Mouse (Mus musculus) lung, embryonic 15.5 days (tissue): ENCODE data around the gene Htr3a. TPM values are rescaled to one million over a fixed set of nuclear protein-coding genes. Genes with fewer than 3 reads are reported as not detected.

Source experiments
- ATAC-seq: fragments of 200-750 bp; cut with Nextera tagmentation; 2 replicates; pipeline ENCODE4 v1.8.0; 2017; ENCODE audit warnings: moderate number of reproducible peaks, borderline replicate concordance; ENCODE audit not compliant: low FRiP score, low TSS enrichment; ENCODE audit errors: extremely low read depth
- H3K27ac ChIP-seq: fragments of 300-500 bp; sonication (generic); 2 replicates; pipeline ENCODE4 v1.5.1; 2015; ENCODE audit warnings: moderate library complexity, mild to moderate bottlenecking, inconsistent platforms
- H3K27me3 ChIP-seq: fragments of 300-500 bp; sonication (generic); 2 replicates; pipeline ENCODE4 v1.6.1; 2015; ENCODE audit warnings: inconsistent platforms
- H3K36me3 ChIP-seq: fragments of 300-500 bp; sonication (generic); 2 replicates; pipeline ENCODE4 v1.6.1; 2015; ENCODE audit warnings: inconsistent platforms
- H3K4me1 ChIP-seq: fragments of 300-500 bp; sonication (generic); 2 replicates; pipeline ENCODE4 v1.6.1; 2015; ENCODE audit warnings: inconsistent platforms
- H3K4me2 ChIP-seq: fragments of 300-500 bp; sonication (generic); 2 replicates; pipeline ENCODE4 v1.6.1; 2015; ENCODE audit warnings: inconsistent platforms, mild to moderate bottlenecking, moderate library complexity
- H3K4me3 ChIP-seq: fragments of 300-500 bp; sonication (generic); 2 replicates; pipeline ENCODE4 v1.5.1; 2015; ENCODE audit warnings: mild to moderate bottlenecking, inconsistent platforms
- H3K9ac ChIP-seq: fragments of 300-500 bp; sonication (generic); 2 replicates; pipeline ENCODE4 v1.6.1; 2015; ENCODE audit warnings: inconsistent platforms
- H3K9me3 ChIP-seq: fragments of 300-500 bp; sonication (generic); 2 replicates; pipeline ENCODE4 v1.6.1; 2016; ENCODE audit warnings: inconsistent platforms
- WGBS: fragments of 180-500 bp; shearing (Covaris S2); methylation state at CpG from one replicate; pipeline ENCODE4 v1.1.7; 2015; 5-methylcytosine and 5-hydroxymethylcytosine counted together
- polyA plus RNA-seq: library from polyadenylated mRNA; unstranded; fragments of >200 nt; fragmentation: Nextera tagmentation; extraction: Ambion mirVana; gene quantifications from 2 replicates; pipeline ENCODE4 v1.2.1, GENCODE M21; 2015

The Htr3a gene
- polyA plus RNA-seq, 1 experiment from 2014 or later = 2.1 TPM

GRCm38 (mm10) chr9:48893986-48894385, 16.9 kb downstream of the Htr3a start:
- Histone ChIP-seq H3K27ac (no peak overlapping the region), H3K27me3 (peaks cover 8% of the 10 kb centered on the region; the same call in 1 of the 2 replicates), H3K4me1 (no peaks in the 10 kb centered on the region), H3K9me3 (no peaks in the 10 kb centered on the region), H3K9ac (no peak overlapping the region), H3K4me2 (no peak overlapping the region), H3K4me3 (no peak overlapping the region), H3K36me3 (no peaks in the 10 kb centered on the region)
- ATAC-seq = no peak
- WGBS = 27% methylated on average over 3 of the region's 3 CpGs

- no peak for ATAC-seq
- no peak overlapping the region for H3K4me2 ChIP-seq
- no peak overlapping the region for H3K9ac ChIP-seq
- H3K4me3 ChIP-seq = no peak overlapping the region
- H3K27ac ChIP-seq = no peak overlapping the region
- no peaks in the 10 kb centered on the region for H3K9me3 ChIP-seq
- H3K27me3 ChIP-seq = no peaks in the 10 kb centered on the region
- H3K36me3 ChIP-seq = no peaks in the 10 kb centered on the region
- no peaks in the 10 kb centered on the region for H3K4me1 ChIP-seq
- WGBS = 78% methylated on average over 7 of the region's 7 CpGs
Measured at GRCm38 (mm10) chr9:48889093-48889492, 21.8 kb downstream of the Htr3a start.

- 77% methylated on average over 8 of the region's 8 CpGs for WGBS
- Histone ChIP-seq H3K27me3 (no peaks in the 10 kb centered on the region), H3K4me3 (no peak overlapping the region), H3K4me1 (no peaks in the 10 kb centered on the region), H3K4me2 (no peak overlapping the region), H3K9me3 (no peaks in the 10 kb centered on the region), H3K27ac (no peak overlapping the region), H3K36me3 (no peaks in the 10 kb centered on the region), H3K9ac (no peak overlapping the region)
- ATAC-seq = no peak
Measured at GRCm38 (mm10) chr9:48872896-48873295, 38.0 kb downstream of the Htr3a start.

- no peaks in the 10 kb centered on the region for H3K36me3 ChIP-seq
- H3K9ac ChIP-seq = no peak overlapping the region
- no peaks in the 10 kb centered on the region for H3K27me3 ChIP-seq
- H3K4me2 ChIP-seq = no peak overlapping the region
- no peaks in the 10 kb centered on the region for H3K9me3 ChIP-seq
- no peak overlapping the region for H3K4me3 ChIP-seq
- 63% methylated on average over 12 of the region's 12 CpGs for WGBS
- no peak overlapping the region for H3K27ac ChIP-seq
- ATAC-seq = no peak
- no peaks in the 10 kb centered on the region for H3K4me1 ChIP-seq
Measured at GRCm38 (mm10) chr9:48866523-48867121, 44.3 kb downstream of the Htr3a start.

GRCm38 (mm10) chr9:48865235-48865634, 45.7 kb downstream of the Htr3a start:
- H3K4me2 ChIP-seq = no peak overlapping the region
- no peak overlapping the region for H3K27ac ChIP-seq
- WGBS = 42% methylated on average over 9 of the region's 9 CpGs
- H3K4me1 ChIP-seq = no peaks in the 10 kb centered on the region
- H3K27me3 ChIP-seq = no peaks in the 10 kb centered on the region
- H3K9ac ChIP-seq = no peak overlapping the region
- no peaks in the 10 kb centered on the region for H3K9me3 ChIP-seq
- no peak overlapping the region for H3K4me3 ChIP-seq
- no peak for ATAC-seq
- no peaks in the 10 kb centered on the region for H3K36me3 ChIP-seq

GRCm38 (mm10) chr9:48861481-48861880, 49.4 kb downstream of the Htr3a start:
- Histone ChIP-seq H3K27me3 (no peaks in the 10 kb centered on the region), H3K9ac (no peak overlapping the region), H3K36me3 (no peaks in the 10 kb centered on the region), H3K4me3 (no peak overlapping the region), H3K4me1 (no peaks in the 10 kb centered on the region), H3K9me3 (no peaks in the 10 kb centered on the region), H3K4me2 (no peak overlapping the region), H3K27ac (no peak overlapping the region)
- WGBS = 80% methylated on average over 10 of the region's 10 CpGs
- ATAC-seq = no peak

GRCm38 (mm10) chr9:48860526-48860845, 50.4 kb downstream of the Htr3a start:
- H3K36me3 ChIP-seq = no peaks in the 10 kb centered on the region
- 3% methylated on average over 6 of the region's 6 CpGs for WGBS
- no peak overlapping the region for H3K27ac ChIP-seq
- no peaks in the 10 kb centered on the region for H3K9me3 ChIP-seq
- H3K4me3 ChIP-seq = no peak overlapping the region
- no peak overlapping the region for H3K9ac ChIP-seq
- H3K27me3 ChIP-seq = no peaks in the 10 kb centered on the region
- no peaks in the 10 kb centered on the region for H3K4me1 ChIP-seq
- no peak overlapping the region for H3K4me2 ChIP-seq
- ATAC-seq = peak; percentile 64

- 24% methylated on average over 10 of the region's 10 CpGs for WGBS
- no peaks in the 10 kb centered on the region for H3K36me3 ChIP-seq
- no peak for ATAC-seq
Measured at GRCm38 (mm10) chr9:48859828-48860525, 50.9 kb downstream of the Htr3a start.

GRCm38 (mm10) chr9:48857944-48858343, 53.0 kb downstream of the Htr3a start:
- Histone ChIP-seq H3K9ac (no peak overlapping the region), H3K27me3 (no peaks in the 10 kb centered on the region), H3K27ac (no peak overlapping the region), H3K4me2 (no peak overlapping the region), H3K4me3 (no peak overlapping the region), H3K4me1 (no peaks in the 10 kb centered on the region), H3K9me3 (no peaks in the 10 kb centered on the region), H3K36me3 (no peaks in the 10 kb centered on the region)
- 78% methylated on average over 7 of the region's 7 CpGs for WGBS
- no peak for ATAC-seq

More at GRCm38 (mm10) chr9:48859828-48860525, 50.9 kb downstream of the Htr3a start:
- Histone ChIP-seq H3K27ac (no peak overlapping the region), H3K4me1 (no peaks in the 10 kb centered on the region), H3K4me3 (no peak overlapping the region), H3K9me3 (no peaks in the 10 kb centered on the region), H3K4me2 (no peak overlapping the region), H3K9ac (no peak overlapping the region), H3K27me3 (no peaks in the 10 kb centered on the region)

GRCm38 (mm10) chr9:48856240-48856639, 54.7 kb downstream of the Htr3a start:
- H3K27me3 ChIP-seq = no peaks in the 10 kb centered on the region

GRCm38 (mm10) chr9:48849531-48849930, 61.4 kb downstream of the Htr3a start:
- Histone ChIP-seq H3K4me3 (no peak overlapping the region), H3K36me3 (no peaks in the 10 kb centered on the region), H3K27me3 (no peaks in the 10 kb centered on the region), H3K9me3 (no peaks in the 10 kb centered on the region), H3K27ac (no peak overlapping the region), H3K4me1 (no peaks in the 10 kb centered on the region), H3K9ac (no peak overlapping the region), H3K4me2 (no peak overlapping the region)
- 78% methylated on average over 5 of the region's 5 CpGs for WGBS
- ATAC-seq = no peak

More at GRCm38 (mm10) chr9:48856240-48856639, 54.7 kb downstream of the Htr3a start:
- no peaks in the 10 kb centered on the region for H3K36me3 ChIP-seq
- 78% methylated on average over 4 of the region's 4 CpGs for WGBS
- no peaks in the 10 kb centered on the region for H3K4me1 ChIP-seq
- H3K9ac ChIP-seq = no peak overlapping the region
- no peak for ATAC-seq
- no peak overlapping the region for H3K4me2 ChIP-seq
- H3K9me3 ChIP-seq = no peaks in the 10 kb centered on the region
- H3K4me3 ChIP-seq = no peak overlapping the region
- no peak overlapping the region for H3K27ac ChIP-seq
